Mouse (Mus musculus): ENCODE measurements around the gene Bnip3. TPM values are rescaled to one million over a fixed set of nuclear protein-coding genes. Genes with fewer than 3 reads are reported as not detected.
A peak's percentile ranks its signal among the peaks of the same experiment; 100 is the strongest.

The Bnip3 gene
- total RNA-seq, 2 experiments from 2014 or later: 18.5 to 22.2 TPM

- no peak for ATAC-seq (ENCODE audit: poor library complexity, severe bottlenecking)
These were observed 2.3 kb downstream of the Bnip3 start for GRCm38 (mm10) chr7:138907043-138907442.

- no peak for ATAC-seq (ENCODE audit: poor library complexity, severe bottlenecking)
These were observed 2.9 kb downstream of the Bnip3 start for GRCm38 (mm10) chr7:138906441-138906840.

DNA sequence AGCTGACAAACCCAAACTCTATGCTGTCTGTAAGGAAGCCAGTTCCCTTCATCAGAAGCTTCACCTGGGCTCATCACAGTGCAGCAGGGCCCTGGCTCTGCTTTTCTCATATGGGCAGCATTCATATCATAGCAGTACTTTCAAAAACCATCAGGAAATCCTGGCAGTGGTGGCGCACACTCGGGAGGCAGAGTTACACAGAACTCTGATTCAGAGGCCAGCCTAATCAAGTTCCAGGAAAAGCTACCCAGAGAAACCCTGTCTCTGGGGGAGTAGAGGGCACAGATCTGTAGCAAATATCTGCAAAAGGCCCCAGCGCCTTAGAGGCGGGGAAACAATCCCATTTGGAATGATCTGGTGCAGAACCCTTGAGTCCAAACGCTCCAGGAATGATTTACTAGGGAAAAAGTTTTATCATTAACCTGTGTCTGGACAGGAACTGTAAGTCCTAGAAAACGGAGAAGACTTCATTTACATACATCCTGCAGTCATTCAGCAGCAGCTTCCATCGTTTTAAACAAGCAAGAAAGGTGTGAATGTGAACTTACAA lies 5.4 kb downstream of the Bnip3 start:
- no peak for ATAC-seq (ENCODE audit: poor library complexity, severe bottlenecking)

GRCm38 (mm10) chr7:138898743-138899142 lies 10.6 kb downstream of the Bnip3 start:
- no peak for ATAC-seq (ENCODE audit: poor library complexity, severe bottlenecking)

GRCm38 (mm10) chr7:138898122-138898521 lies 11.2 kb downstream of the Bnip3 start:
- ATAC-seq (ENCODE audit: poor library complexity, severe bottlenecking): no peak

DNA sequence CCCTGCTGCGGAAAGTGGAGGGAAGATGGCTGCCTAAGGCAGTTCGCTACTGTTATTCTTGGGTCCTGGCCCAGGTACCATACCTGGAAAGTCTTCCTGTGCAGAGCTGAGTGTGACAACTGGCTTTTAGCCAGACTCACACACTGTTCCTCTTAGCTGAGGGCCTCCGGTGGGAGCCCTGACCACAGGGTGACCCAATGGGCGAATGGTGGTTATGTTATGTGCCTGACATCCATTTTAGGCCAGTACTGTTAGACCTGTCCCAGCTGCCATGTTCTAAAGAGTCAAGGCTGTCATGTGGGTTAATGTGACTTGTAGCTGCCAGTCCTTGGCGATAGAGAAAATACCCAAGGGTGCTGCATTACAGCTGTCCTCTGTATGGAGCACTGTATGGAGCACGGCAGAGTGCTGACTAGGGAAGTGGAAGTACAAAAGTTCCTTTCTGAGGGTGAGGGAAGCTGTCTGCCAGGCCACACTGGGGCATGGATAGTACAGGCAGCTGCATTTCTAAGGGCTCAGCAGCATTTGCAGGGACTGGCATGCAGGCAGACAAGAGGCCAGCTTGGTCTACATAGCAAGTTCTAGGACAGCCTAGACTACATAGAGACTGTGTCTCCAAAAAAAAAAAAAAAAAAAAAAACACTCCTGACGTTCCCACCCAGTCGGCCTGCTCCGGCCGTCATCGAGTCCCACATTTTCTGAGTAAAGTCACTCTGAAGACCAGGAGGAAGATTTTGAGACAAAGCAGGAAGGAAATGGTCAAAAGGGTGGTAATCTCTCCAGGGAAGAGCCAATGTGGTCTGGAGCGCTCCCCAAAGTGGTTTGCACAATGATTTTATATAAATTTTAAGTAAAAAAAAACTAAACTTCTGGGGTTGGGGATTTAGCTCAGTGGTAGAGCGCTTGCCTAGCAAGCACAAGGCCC lies 23.7 kb downstream of the Bnip3 start:
- peak; percentile 88 for ATAC-seq (ENCODE audit: poor library complexity, severe bottlenecking)

- ATAC-seq (ENCODE audit: poor library complexity, severe bottlenecking): no peak
These were observed 25.6 kb downstream of the Bnip3 start for GRCm38 (mm10) chr7:138883724-138884123.

GRCm38 (mm10) chr7:138875031-138875430 lies 34.3 kb downstream of the Bnip3 start:
- ATAC-seq (ENCODE audit: poor library complexity, severe bottlenecking): no peak

GRCm38 (mm10) chr7:138872956-138873355 lies 36.4 kb downstream of the Bnip3 start:
- no peak for ATAC-seq (ENCODE audit: poor library complexity, severe bottlenecking)

DNA sequence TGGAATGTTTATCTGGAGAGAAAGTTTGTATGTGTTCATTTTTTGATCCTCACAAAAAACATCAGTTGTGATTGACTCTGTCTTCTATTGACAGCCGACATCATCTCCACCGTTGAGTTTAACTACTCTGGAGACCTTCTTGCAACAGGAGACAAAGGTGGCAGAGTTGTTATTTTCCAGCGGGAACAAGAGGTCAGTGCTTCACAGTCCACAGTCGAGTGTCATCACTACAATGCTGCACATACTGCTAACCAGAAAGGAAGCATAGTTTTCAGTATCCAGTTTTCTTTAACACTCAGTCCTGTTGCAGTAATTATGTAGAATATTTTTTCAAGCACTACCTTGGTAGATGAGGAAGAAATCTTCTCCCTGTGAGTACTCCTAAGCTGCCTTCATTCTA lies 41.0 kb downstream of the Bnip3 start:
- no peak for ATAC-seq (ENCODE audit: poor library complexity, severe bottlenecking)

GRCm38 (mm10) chr7:138867286-138867685 lies 42.0 kb downstream of the Bnip3 start:
- no peak for ATAC-seq (ENCODE audit: poor library complexity, severe bottlenecking)

DNA sequence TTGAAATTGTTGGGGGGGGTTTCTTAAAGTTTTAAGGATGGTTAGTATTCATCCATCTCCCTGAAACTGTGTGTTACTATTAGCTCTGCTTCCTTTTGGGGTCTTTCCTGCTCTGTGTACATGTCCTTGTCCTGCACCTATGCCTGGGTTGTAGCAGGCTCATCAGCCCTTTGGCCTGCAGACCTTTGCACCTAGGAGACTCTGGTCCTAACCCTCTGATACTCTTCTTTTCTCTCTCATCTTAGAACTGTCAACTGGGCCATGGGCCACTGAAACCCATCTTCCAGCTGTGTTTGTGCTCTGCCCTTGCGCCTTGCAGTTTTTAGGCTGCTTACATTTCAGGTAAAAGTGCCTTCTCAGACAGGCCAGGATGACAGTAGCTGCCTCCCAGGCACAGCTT lies 44.5 kb downstream of the Bnip3 start:
- no peak for ATAC-seq (ENCODE audit: poor library complexity, severe bottlenecking)

GRCm38 (mm10) chr7:138863950-138864572 lies 45.3 kb downstream of the Bnip3 start:
- ATAC-seq (ENCODE audit: poor library complexity, severe bottlenecking): no peak

DNA sequence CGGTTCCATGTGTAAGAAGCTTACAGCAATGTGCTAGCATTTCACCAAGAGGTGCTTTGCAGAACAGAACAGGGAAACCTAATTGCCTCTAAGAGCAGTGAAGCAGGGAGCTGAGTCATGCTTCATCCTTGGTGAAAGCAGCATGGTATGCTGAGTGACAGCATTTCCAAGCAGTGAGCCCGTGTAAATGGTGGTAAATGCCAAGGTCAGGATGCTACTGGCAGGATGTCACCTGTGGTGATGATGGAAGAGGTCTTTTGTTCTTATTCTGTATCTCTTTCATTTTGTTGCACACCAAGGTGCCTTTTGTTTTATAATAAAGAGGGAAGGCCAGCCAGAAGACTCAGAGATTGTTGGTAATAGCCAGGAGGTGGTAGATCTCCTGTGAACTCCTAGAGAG lies 52.6 kb downstream of the Bnip3 start:
- no peak for ATAC-seq (ENCODE audit: poor library complexity, severe bottlenecking)

DNA sequence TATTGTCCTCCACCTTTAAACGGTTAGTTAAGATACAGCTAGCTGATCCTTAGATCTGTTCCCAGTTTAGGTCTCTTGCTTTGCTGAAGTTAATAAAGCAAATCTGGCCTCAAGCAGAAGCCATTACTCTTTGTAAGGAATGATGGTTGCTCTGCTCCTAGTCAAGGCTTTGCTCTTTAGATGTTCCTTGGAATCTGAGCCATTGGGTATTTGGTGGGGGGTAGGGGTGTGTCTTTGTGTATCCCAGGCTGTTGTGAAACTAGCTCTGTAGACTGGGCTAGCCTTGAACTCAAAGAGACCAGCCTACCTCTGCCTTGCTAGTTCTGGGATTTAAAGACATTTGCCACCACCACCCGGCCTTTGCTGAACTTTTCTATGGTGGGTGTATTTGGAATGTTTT lies 55.1 kb downstream of the Bnip3 start:
- ATAC-seq (ENCODE audit: poor library complexity, severe bottlenecking): no peak

DNA sequence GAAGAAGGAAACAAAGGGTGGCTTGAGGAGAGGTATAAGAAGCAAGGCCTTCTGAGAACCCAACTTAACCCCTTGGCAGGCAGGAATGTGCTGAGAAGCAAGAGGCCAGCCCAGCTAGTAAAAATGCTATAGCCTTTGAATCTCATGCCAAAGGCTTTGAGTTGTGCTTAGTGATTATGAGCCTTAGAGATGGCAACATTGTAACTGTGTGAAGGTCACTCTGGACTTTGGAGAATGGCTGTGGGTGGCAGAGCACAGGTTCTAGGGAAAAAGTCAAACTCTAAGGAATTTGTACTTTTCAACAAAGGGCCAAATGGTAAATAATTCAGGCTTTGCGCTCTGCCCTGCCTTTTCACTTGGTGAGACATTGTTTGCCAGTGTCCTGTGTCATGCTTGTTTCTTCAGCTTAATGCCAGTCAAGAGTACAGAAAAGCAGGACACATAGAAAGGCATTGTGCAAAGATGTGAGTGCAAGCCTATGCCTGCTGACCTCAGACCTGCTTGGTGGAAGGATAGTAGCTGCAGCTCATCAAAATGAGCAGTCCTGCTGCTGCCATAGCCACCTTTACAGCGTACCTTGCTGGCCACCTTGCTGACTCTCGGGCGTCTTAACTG lies 55.8 kb downstream of the Bnip3 start:
- no peak for ATAC-seq (ENCODE audit: poor library complexity, severe bottlenecking)

DNA sequence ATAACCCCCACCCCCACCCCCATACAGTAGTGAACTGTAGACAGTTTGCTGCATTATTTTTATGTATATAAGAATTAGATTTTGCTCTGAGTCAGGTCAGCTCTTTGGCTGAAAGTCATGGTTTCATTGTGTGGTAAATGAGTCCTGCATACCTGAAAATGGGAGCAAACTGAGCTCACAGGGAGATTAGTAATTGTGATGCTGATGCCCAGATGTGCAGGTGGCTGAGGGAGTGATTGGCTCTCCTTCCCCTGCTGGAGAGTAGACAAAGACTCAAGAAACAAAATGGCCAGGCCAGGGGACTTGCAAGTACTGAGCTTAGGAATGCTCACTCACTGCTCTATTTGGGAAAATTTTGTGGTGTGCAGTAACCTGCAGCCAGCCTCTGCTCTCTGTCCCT lies 59.2 kb downstream of the Bnip3 start:
- ATAC-seq (ENCODE audit: poor library complexity, severe bottlenecking): no peak

- no peak for ATAC-seq (ENCODE audit: poor library complexity, severe bottlenecking)
These were observed 61.0 kb downstream of the Bnip3 start for GRCm38 (mm10) chr7:138848028-138848920.

DNA sequence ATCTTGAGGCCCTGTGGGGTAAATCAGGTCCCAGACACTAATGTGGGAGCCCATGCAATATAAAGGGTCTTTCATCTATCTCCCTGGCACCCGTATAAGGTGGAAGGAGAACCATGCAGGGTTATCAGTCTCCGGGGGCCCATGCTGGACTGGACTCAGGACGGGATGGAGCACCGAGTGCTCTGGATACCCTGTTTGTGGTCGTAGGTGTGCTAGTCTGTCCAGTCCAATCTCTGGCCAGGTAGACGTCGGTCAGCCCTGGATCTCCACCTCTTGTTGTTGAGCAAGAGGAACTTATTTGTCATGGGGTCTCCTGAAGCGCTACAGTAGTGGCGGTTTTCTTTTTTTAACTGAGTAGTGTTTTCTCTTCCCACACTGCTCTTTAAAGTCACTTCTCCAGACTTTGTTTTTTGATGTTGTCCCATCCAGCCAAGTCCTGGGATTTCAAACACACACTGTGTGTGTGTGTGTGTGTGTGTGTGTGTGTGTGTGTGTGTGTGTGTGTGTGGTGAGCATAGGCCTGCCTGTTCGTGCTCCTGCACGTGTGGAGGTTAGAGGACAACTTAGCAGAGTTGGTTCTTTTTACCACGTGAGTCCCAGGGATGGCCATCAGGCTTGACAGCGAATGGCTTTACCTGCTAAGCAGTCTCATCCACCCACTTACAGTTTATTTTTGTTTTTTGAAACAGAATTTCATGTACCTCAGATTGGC lies 61.8 kb downstream of the Bnip3 start:
- ATAC-seq (ENCODE audit: poor library complexity, severe bottlenecking): no peak

DNA sequence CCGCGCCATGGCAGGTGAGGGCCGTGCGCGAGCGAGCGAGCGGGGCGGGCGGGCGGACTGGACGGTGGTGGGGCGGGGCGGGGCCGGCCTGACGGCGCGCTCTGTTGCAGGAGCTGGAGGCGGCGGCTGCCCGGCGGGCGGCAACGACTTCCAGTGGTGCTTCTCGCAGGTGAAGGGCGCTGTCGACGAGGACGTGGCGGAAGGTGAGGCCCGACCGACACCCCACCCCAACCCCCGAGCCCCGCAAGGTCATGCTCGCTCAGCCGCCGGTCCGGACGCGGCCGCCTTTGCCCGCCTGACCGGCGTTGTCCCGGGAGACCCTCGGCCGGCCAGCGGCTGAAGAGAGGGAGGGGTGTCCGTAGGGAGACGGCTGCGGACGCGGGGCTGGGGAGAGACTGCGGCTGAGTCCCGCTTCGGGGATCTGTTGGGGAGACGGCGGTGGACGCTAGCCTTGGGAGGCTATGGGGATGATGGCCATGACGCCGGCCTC lies 62.8 kb downstream of the Bnip3 start:
- ATAC-seq (ENCODE audit: poor library complexity, severe bottlenecking): peak; percentile 31
